Mouse (Mus musculus) adipose tissue, adult 10 weeks (tissue): Measurements from ENCODE around the gene Dnah5. TPM values are rescaled to one million over a fixed set of nuclear protein-coding genes. Genes with fewer than 3 reads are reported as not detected.

Experiments
- polyA plus RNA-seq: library from polyadenylated mRNA; stranded (reverse); fragments of 350-450 nt; fragmentation: Illumina TruSeq; extraction: RNeasy Lipid Tissue Mini Kit (QIAGEN cat#74804); gene quantifications from one replicate; pipeline ENCODE4 v1.2.3, GENCODE M21; 2014; ENCODE audit warnings: low read depth, low replicate concordance

Dnah5 gene
- 1.1 TPM for polyA plus RNA-seq

GRCm38 (mm10) chr15:28203111-28204075 lies at the start of gene Dnah5:
Gene Dnah5, plus strand, starts transcription at chr15:28203752.

Other genes with a start within 250 kb of the Dnah5 start
- 39.6 TPM for gene Trio, start 177.9 kb upstream of the Dnah5 start, polyA plus RNA-seq